Mouse (Mus musculus): ENCODE measurements around the gene 2510009E07Rik.

GRCm38 (mm10) chr16:21664633-21665363 lies 29.7 kb downstream of the 2510009E07Rik start:
- TF ChIP-seq CTCF (IDR thresholded peaks at IDR 0.05; ENCODE audit: insufficient read depth, low read length) (no peak), POLR2A (IDR thresholded peaks at IDR 0.05; ENCODE audit: borderline replicate concordance, extremely low read depth, low read depth, low read length) (no peak)
